Mouse (Mus musculus) fat pad, adult 2 months (tissue): Measurements from ENCODE around the gene Casp14.
"Not testable (repeated sequence)": the region's sequence is repeated elsewhere in the genome, so short reads cannot be mapped to it uniquely, and the experiment has no call there.

Experiments
- DNase-seq: peaks from one replicate; pipeline ENCODE4 v3.0.0-alpha.2; 2011; ENCODE audit warnings: low read depth, low spot score; ENCODE audit errors: extremely low read depth

The Casp14 gene

GRCm38 (mm10) chr10:78686995-78687577 is 31.0 kb downstream of the Casp14 start:
- DNase-seq, result no peak

- DNase-seq, result not testable (repeated sequence)
Measured at GRCm38 (mm10) chr10:78670121-78670520, 48.0 kb downstream of the Casp14 start.

- DNase-seq, result not testable (repeated sequence)
Measured at GRCm38 (mm10) chr10:78666696-78667095, 51.4 kb downstream of the Casp14 start.

GRCm38 (mm10) chr10:78664546-78664945 is 53.5 kb downstream of the Casp14 start:
- no peak for DNase-seq
